Comparison of ENCODE assay signal across 8 mouse cellular contexts in the genomic region with DNA sequence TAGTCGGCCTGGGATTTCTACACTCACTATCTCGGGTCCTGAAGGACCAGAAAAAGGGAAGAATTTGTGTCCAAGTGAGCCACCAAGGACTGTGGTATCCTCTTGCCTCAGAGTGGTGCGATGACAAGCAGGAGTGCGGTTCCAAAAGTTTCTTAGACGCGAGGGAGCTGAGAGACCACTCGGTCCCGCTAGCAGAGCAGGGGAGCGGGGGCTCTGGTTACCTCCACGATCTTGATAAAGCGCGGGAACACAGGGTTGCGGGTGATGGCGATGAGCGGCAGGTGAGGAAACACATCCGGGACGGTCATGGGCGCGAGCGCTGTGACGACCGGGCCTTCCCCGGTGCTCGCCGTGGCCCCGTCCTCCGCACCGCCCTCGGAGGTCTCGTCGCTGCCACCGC. TPM values are rescaled to one million over a fixed set of nuclear protein-coding genes. Genes with fewer than 3 reads are reported as not detected.
DNase-seq lines count a peak whose midpoint lies in the region; ATAC-seq and TF ChIP-seq lines count a peak whose summit lies in the region.

No protein-coding gene starts in this region.

- TF ChIP-seq POLR2A in testis, adult 2 months (IDR thresholded peaks at IDR 0.05; ENCODE audit: control insufficient read depth, low read depth, low read length): no peak
- TF ChIP-seq POLR2A in limb, embryonic 14.5 days (IDR thresholded peaks at IDR 0.05; ENCODE audit: borderline replicate concordance, extremely low read depth, insufficient read depth, insufficient read length): no peak

- DNase-seq in cerebellum, postnatal 10 days: no peak
- DNase-seq in testis, postnatal 10 days (ENCODE audit: low spot score): no peak
- no peak for DNase-seq in limb, embryonic 14.5 days (ENCODE audit: low spot score)
- DNase-seq in adrenal gland, postnatal 36 days: no peak
- DNase-seq in kidney, postnatal 25 days: no peak

- peak overlapping the region; percentile 89 for H3K9ac ChIP-seq in limb, embryonic 14.5 days (ENCODE audit: low read depth, low read length, severe bottlenecking)
- H3K9ac ChIP-seq in stomach, embryonic 16.5 days (ENCODE audit: low read length): peak overlapping the region; percentile 91

- ATAC-seq in cerebellum, adult (ENCODE audit: insufficient number of reproducible peaks, low FRiP score, low TSS enrichment): 0 out of 2 replicates have a peak, but pooled peaks have one; percentile 3
- ATAC-seq in limb, embryonic 14.5 days (ENCODE audit: low FRiP score, low read depth): no peak; the same call in 1 of the 2 replicates
- ATAC-seq in stomach, embryonic 16.5 days (ENCODE audit: insufficient read depth, low FRiP score): no peak

- H3K4me3 ChIP-seq in testis, adult 2 months (ENCODE audit: control insufficient read depth, low read depth, low read length): peak overlapping the region; percentile 93
- peak overlapping the region; percentile 93 for H3K4me3 ChIP-seq in limb, embryonic 14.5 days (replicated peaks; ENCODE audit: low read length)
- peak overlapping the region; percentile 97 for H3K4me3 ChIP-seq in stomach, embryonic 16.5 days (replicated peaks; ENCODE audit: low read length)

- no peak overlapping the region; the same call in 1 of the 2 replicates for H3K27ac ChIP-seq in testis, adult 2 months (ENCODE audit: control insufficient read depth, insufficient read depth, low read depth, low read length)
- peak overlapping the region; percentile 61; the same call in 1 of the 2 replicates for H3K27ac ChIP-seq in limb, embryonic 14.5 days (replicated peaks; ENCODE audit: low read depth, low read length)
- H3K27ac ChIP-seq in stomach, embryonic 16.5 days (ENCODE audit: low read length): peak overlapping the region; percentile 49; the same call in 1 of the 2 replicates

- no peaks in the 10 kb centered on the region for H3K9me3 ChIP-seq in limb, embryonic 14.5 days (ENCODE audit: control insufficient read depth, low read length)
- no peaks in the 10 kb centered on the region for H3K9me3 ChIP-seq in stomach, embryonic 16.5 days (replicated peaks; ENCODE audit: control insufficient read depth, low read length)

- no peak for TF ChIP-seq CTCF in testis, adult 2 months (IDR thresholded peaks at IDR 0.05; ENCODE audit: control insufficient read depth, insufficient read depth, insufficient replicate concordance, low read depth, low read length)

- under 1% methylated on average over 25 of the region's 32 CpGs for WGBS in limb, embryonic 14.5 days
- under 1% methylated on average over 32 of the region's 32 CpGs for WGBS in stomach, embryonic 16.5 days

- no peaks in the 10 kb centered on the region for H3K27me3 ChIP-seq in testis, adult 2 months (ENCODE audit: control insufficient read depth, insufficient read depth, low read length)
- H3K27me3 ChIP-seq in limb, embryonic 14.5 days (ENCODE audit: control insufficient read depth, insufficient read depth, low read length): no peaks in the 10 kb centered on the region
- no peaks in the 10 kb centered on the region for H3K27me3 ChIP-seq in stomach, embryonic 16.5 days (ENCODE audit: control insufficient read depth, insufficient read depth, low read length)

- H3K4me2 ChIP-seq in limb, embryonic 14.5 days (replicated peaks; ENCODE audit: low read depth, low read length, severe bottlenecking): peak overlapping the region; percentile 93
- peak overlapping the region; percentile 97 for H3K4me2 ChIP-seq in stomach, embryonic 16.5 days (ENCODE audit: low read depth, low read length)

- no peaks in the 10 kb centered on the region; the same call in 1 of the 2 replicates for H3K36me3 ChIP-seq in testis, adult 2 months (ENCODE audit: control insufficient read depth, insufficient read depth, low read length)
- H3K36me3 ChIP-seq in limb, embryonic 14.5 days (ENCODE audit: control insufficient read depth, insufficient read depth, low read length): peaks cover 30% of the 10 kb centered on the region
- peaks cover 14% of the 10 kb centered on the region; the same call in 1 of the 2 replicates for H3K36me3 ChIP-seq in stomach, embryonic 16.5 days (ENCODE audit: control insufficient read depth, insufficient read depth, low read length)

- peaks cover 15% of the 10 kb centered on the region for H3K4me1 ChIP-seq in testis, adult 2 months (ENCODE audit: control insufficient read depth, insufficient read depth, low read length)
- peaks cover 17% of the 10 kb centered on the region for H3K4me1 ChIP-seq in limb, embryonic 14.5 days (ENCODE audit: control insufficient read depth, insufficient read depth, low read length)
- H3K4me1 ChIP-seq in stomach, embryonic 16.5 days (ENCODE audit: control insufficient read depth, insufficient read depth, low read length): peaks cover 21% of the 10 kb centered on the region

RNA-seq across cellular contexts. Expression of gene Lonp1, which starts 0.4 kb away (rescaled TPM):
- 22.8 and 23.5 TPM in 2 replicates for polyA plus RNA-seq in testis, adult 2 months (2012; rRNA removed)
- polyA plus RNA-seq in limb, embryonic 14.5 days (2012; rRNA removed): 76.7 and 79.4 TPM in 2 replicates
- 45.6 and 54.9 TPM in 2 replicates for polyA plus RNA-seq in limb, embryonic 14.5 days (2014; fragmentation: Nextera tagmentation; extraction: Ambion mirVana)
- polyA plus RNA-seq in stomach, embryonic 16.5 days (2015; fragmentation: Nextera tagmentation; extraction: Ambion mirVana): 40.7 and 42.9 TPM in 2 replicates
- total RNA-seq in adrenal gland, postnatal 36 days (2021): 100 to 1,000 TPM; 582 to 584 TPM

RNA-seq across cellular contexts. Expression of gene Catsperd, which starts 1.7 kb away (rescaled TPM):
- polyA plus RNA-seq in testis, adult 2 months (2012; rRNA removed): 182 and 184 TPM in 2 replicates
- 1.0 TPM in 2 replicates for polyA plus RNA-seq in limb, embryonic 14.5 days (2012; rRNA removed)
- 0.48 and 0.58 TPM in 2 replicates for polyA plus RNA-seq in limb, embryonic 14.5 days (2014; fragmentation: Nextera tagmentation; extraction: Ambion mirVana)
- 0.17 and 0.65 TPM in 2 replicates for polyA plus RNA-seq in stomach, embryonic 16.5 days (2015; fragmentation: Nextera tagmentation; extraction: Ambion mirVana)
- total RNA-seq in adrenal gland, postnatal 36 days (2021): 1 to 10 TPM; 1.5 to 2.4 TPM

RNA-seq across cellular contexts. Expression of gene Rpl36, which starts 13.0 kb away (rescaled TPM):
- polyA plus RNA-seq in testis, adult 2 months (2012; rRNA removed): 1,820 and 2,071 TPM in 2 replicates
- 2,428 and 2,960 TPM in 2 replicates for polyA plus RNA-seq in limb, embryonic 14.5 days (2012; rRNA removed)
- polyA plus RNA-seq in limb, embryonic 14.5 days (2014; fragmentation: Nextera tagmentation; extraction: Ambion mirVana): 2,222 and 2,347 TPM in 2 replicates
- polyA plus RNA-seq in stomach, embryonic 16.5 days (2015; fragmentation: Nextera tagmentation; extraction: Ambion mirVana): 1,502 and 1,716 TPM in 2 replicates
- 100 to 1,000 TPM; 804 to 953 TPM for total RNA-seq in adrenal gland, postnatal 36 days (2021)

RNA-seq across cellular contexts. Expression of gene 2410015M20Rik, which starts 16.7 kb away (rescaled TPM):
- polyA plus RNA-seq in testis, adult 2 months (2012; rRNA removed): 253 and 274 TPM in 2 replicates
- 112 and 141 TPM in 2 replicates for polyA plus RNA-seq in limb, embryonic 14.5 days (2012; rRNA removed)
- 257 and 294 TPM in 2 replicates for polyA plus RNA-seq in limb, embryonic 14.5 days (2014; fragmentation: Nextera tagmentation; extraction: Ambion mirVana)
- 240 and 266 TPM in 2 replicates for polyA plus RNA-seq in stomach, embryonic 16.5 days (2015; fragmentation: Nextera tagmentation; extraction: Ambion mirVana)
- total RNA-seq in adrenal gland, postnatal 36 days (2021): 100 to 1,000 TPM; 293 to 327 TPM

RNA-seq across cellular contexts. Expression of gene Safb, which starts 41.6 kb away (rescaled TPM):
- 104 and 116 TPM in 2 replicates for polyA plus RNA-seq in testis, adult 2 months (2012; rRNA removed)
- polyA plus RNA-seq in limb, embryonic 14.5 days (2012; rRNA removed): 157 and 169 TPM in 2 replicates
- polyA plus RNA-seq in limb, embryonic 14.5 days (2014; fragmentation: Nextera tagmentation; extraction: Ambion mirVana): 71.8 and 83.6 TPM in 2 replicates
- 78.9 and 88.5 TPM in 2 replicates for polyA plus RNA-seq in stomach, embryonic 16.5 days (2015; fragmentation: Nextera tagmentation; extraction: Ambion mirVana)
- total RNA-seq in adrenal gland, postnatal 36 days (2021): 100 to 1,000 TPM; 103 to 122 TPM

Comparison
In these comparisons a context has a peak if more than half of its experiments do, and no peak if none do; other contexts are left out.
1. RNA of gene Catsperd, which starts 1.7 kb away (polyA plus RNA-seq): 182 to 184 TPM in testis, adult 2 months; 0.48 to 1.0 TPM in limb, embryonic 14.5 days and 0.17 to 0.65 TPM in stomach, embryonic 16.5 days; every median in the first group is over 10 times any median in the second.
2. Peak in every context shown above with its lines, with median percentiles within 50 percentile points of each other: H3K4me3 ChIP-seq.